ENCODE assay signal across 21 mouse cellular contexts in genomic region chr15:81122078-81122477, GRCm38 (mm10).
DNase-seq lines count a peak whose midpoint lies in the region; ATAC-seq and TF ChIP-seq lines count a peak whose summit lies in the region.
"Had no signal": no experiment of that assay in that cellular context is flagged by ENCODE, and none has a peak within 500 bp of the region (broad histone marks: within the 10 kb centered on the region; RNA-seq: fewer than 3 reads in every experiment).

No protein-coding gene starts in this region.

- 54% methylated on average over 2 of the region's 2 CpGs for WGBS in hindbrain, embryonic 12.5 days

- H3K4me3 ChIP-seq in layer of hippocampus, adult 2 months: no peak overlapping the region
- H3K4me3 ChIP-seq in hindbrain, embryonic 12.5 days: no peak overlapping the region
- H3K4me3 ChIP-seq: limb, embryonic 10.5 days; stomach, embryonic 15.5 days had no signal

- no peaks in the 10 kb centered on the region for H3K36me3 ChIP-seq in hindbrain, embryonic 12.5 days
- H3K36me3 ChIP-seq: stomach, embryonic 15.5 days had no signal

- DNase-seq in adrenal gland, postnatal 10 days: peak; percentile 25
- no peak for DNase-seq in adrenal gland, adult 8-10 months
- no peak for DNase-seq in layer of hippocampus, adult 2 months (ENCODE audit: low spot score in 2 of 2)
- no peak for DNase-seq in layer of hippocampus, adult 8-10 months (ENCODE audit: low spot score in 2 of 2)
- peak; percentile 32 for DNase-seq in adrenal gland, postnatal 14 days
- DNase-seq in right cerebral cortex, adult 2 months (ENCODE audit: low spot score in 2 of 2): no peak
- DNase-seq in ovary, postnatal 36 days (ENCODE audit: low spot score): no peak
- DNase-seq: cerebellum, adult 11-12 months; heart, postnatal 14 days; kidney, adult 9 months; kidney, postnatal 4 days; lung, adult 2 months; lung, postnatal 36 days; right cerebral cortex, adult 18-20 months; thymus, adult 2 months had no signal

- H3K9me3 ChIP-seq in hindbrain, embryonic 12.5 days (replicated peaks): no peaks in the 10 kb centered on the region
- H3K9me3 ChIP-seq: limb, embryonic 10.5 days; stomach, embryonic 15.5 days had no signal

- TF ChIP-seq CTCF in layer of hippocampus, adult 2 months (conservative IDR thresholded peaks at IDR 0.05): no peak

- H3K4me1 ChIP-seq in hindbrain, embryonic 12.5 days: peaks cover 22% of the 10 kb centered on the region

- ATAC-seq in hindbrain, embryonic 12.5 days (ENCODE audit: low FRiP score): no peak

- H3K27ac ChIP-seq in layer of hippocampus, adult 2 months: peak overlapping the region; percentile 77
- peak overlapping the region; percentile 66 for H3K27ac ChIP-seq in hindbrain, embryonic 12.5 days
- H3K27ac ChIP-seq: limb, embryonic 10.5 days; stomach, embryonic 15.5 days had no signal

- H3K27me3 ChIP-seq in hindbrain, embryonic 12.5 days: no peaks in the 10 kb centered on the region
- H3K27me3 ChIP-seq: CH12.LX; stomach, embryonic 15.5 days had no signal

- no peak overlapping the region for H3K9ac ChIP-seq in hindbrain, embryonic 12.5 days
- H3K9ac ChIP-seq: stomach, embryonic 15.5 days had no signal

- no peak overlapping the region for H3K4me2 ChIP-seq in hindbrain, embryonic 12.5 days (replicated peaks)
- H3K4me2 ChIP-seq: heart, embryonic 11.5 days; liver, embryonic 11.5 days; stomach, embryonic 15.5 days had no signal

Comparison
In these comparisons a context has a peak if more than half of its experiments do, and no peak if none do; other contexts are left out.
1. DNase-seq: peak in adrenal gland, postnatal 10 days (single experiment) and adrenal gland, postnatal 14 days (single experiment); none in adrenal gland, adult 8-10 months (single experiment), layer of hippocampus, adult 2 months (0 of 2), layer of hippocampus, adult 8-10 months (0 of 2), right cerebral cortex, adult 2 months (0 of 2) and ovary, postnatal 36 days (single experiment).